Mouse (Mus musculus): ENCODE measurements around the gene Chchd1. TPM values are rescaled to one million over a fixed set of nuclear protein-coding genes. Genes with fewer than 3 reads are reported as not detected.
A peak's percentile ranks its signal among the peaks of the same experiment; 100 is the strongest.
"Not testable (repeated sequence)": the region's sequence is repeated elsewhere in the genome, so short reads cannot be mapped to it uniquely, and the experiment has no call there.

Gene Chchd1
- polyA plus RNA-seq, 1 experiment: 294 TPM

DNA sequence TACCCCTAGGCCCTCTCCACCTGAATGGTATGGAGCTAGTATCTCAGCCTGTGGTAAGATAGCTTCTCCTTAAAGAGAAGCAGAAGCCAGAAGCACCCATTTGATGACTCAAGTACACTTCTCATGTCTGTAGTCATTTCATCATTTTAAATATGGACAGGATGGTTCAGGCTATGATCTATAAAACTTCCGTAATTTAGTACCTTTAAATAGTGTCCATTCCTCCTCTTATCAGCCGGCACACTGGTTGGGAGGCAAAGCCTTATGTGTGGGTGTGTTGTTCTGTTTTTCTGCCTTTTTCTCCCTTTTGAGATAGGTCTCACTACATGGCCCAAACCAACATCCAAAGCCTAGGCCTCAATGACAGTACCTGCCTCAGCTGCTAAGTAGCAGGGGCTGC lies 4.3 kb upstream of the Chchd1 start:
- no peak overlapping the region for H3K27ac ChIP-seq (replicated peaks; ENCODE audit: low read depth, low read length)
- peaks cover 6% of the 10 kb centered on the region; the same call in 1 of the 2 replicates for H3K4me1 ChIP-seq (ENCODE audit: control insufficient read depth, insufficient read depth, insufficient read length, low read length)

DNA sequence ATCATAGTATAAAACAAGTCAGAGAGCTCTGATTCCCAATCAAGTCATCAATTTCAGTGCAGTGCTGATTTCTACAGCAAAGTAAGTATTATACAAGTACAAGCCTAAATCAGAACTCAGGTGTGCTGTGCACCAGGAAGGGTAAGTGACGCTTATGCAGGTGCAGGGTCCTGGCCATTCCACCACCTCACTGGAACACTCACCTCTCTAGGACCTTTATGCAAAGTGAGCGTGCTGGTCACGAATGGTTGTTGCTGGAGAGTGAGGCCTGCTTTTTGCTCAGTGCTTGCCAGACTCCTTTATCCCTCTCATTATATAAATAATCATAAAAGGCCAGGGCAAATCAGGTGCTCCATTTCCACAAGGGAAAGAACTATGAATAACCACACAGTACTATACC lies 2.4 kb upstream of the Chchd1 start:
- Histone ChIP-seq H3K27ac (replicated peaks; ENCODE audit: low read depth, low read length) (no peak overlapping the region), H3K4me3 (ENCODE audit: insufficient read depth, low read depth, low read length) (no peak overlapping the region)

More for the DNA sequence above, 4.3 kb upstream of the Chchd1 start:
- H3K4me3 ChIP-seq (ENCODE audit: insufficient read depth, low read depth, low read length): no peak overlapping the region

DNA sequence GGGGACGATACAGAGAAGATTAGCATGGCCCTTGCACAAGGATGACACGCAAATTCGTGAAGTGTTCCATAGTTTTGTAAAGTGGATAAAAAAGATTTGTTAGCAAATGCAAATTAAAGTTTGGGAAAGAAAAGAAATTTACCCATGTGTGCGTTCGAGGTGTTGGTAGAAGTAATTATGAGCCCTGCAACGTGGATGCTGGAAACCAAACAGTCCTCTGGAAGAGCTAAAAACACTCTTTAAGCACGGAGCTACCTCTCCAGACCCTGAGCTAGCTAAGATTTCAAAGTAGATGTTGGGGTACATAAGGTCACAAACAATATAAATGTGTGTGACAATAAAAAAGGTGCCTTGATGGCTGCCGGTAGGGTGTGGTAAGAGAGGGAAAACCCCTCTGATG lies 1.3 kb upstream of the Chchd1 start:
- Histone ChIP-seq H3K4me3 (ENCODE audit: insufficient read depth, low read depth, low read length) (peak overlapping the region; percentile 10; the same call in 1 of the 2 replicates), H3K27ac (replicated peaks; ENCODE audit: low read depth, low read length) (no peak overlapping the region), H3K4me1 (ENCODE audit: control insufficient read depth, insufficient read depth, insufficient read length, low read length) (peaks cover 4% of the 10 kb centered on the region; the same call in 1 of the 2 replicates)

More for the DNA sequence above, 2.4 kb upstream of the Chchd1 start:
- H3K4me1 ChIP-seq (ENCODE audit: control insufficient read depth, insufficient read depth, insufficient read length, low read length): peaks cover 6% of the 10 kb centered on the region; the same call in 1 of the 2 replicates

DNA sequence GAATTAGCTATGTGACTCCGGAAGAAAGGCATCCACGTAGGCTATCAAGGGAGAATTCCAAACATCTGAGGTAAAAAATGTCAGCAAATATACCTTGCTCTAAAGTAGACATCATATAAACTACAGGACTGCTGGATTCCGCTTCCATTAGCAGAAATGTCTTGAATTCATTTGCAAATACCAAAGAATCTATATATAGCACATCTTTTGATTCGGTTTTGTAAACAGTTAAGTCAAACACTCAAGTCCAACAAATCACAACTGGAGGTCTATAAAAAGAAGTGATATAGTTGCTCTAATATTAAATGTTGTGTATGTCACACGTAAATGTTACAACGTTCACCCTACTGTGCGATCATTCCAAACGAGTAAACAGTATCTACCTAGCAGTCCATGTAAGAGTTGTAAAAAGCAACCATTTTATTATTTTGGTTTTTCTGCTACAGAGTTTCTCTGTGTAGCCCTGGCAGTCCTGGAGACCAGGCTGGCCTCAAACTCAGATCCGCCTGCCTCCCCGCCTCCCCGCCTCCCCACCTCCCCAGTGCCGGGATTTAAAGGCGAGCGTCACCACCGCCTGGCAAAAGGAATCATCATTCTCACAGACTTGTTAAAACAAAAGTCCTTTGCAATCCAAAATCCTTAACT lies 588 bp upstream of the Chchd1 start:
- Histone ChIP-seq H3K27ac (replicated peaks; ENCODE audit: low read depth, low read length) (peak overlapping the region; percentile 93), H3K4me3 (ENCODE audit: insufficient read depth, low read depth, low read length) (peak overlapping the region; percentile 97), H3K4me1 (ENCODE audit: control insufficient read depth, insufficient read depth, insufficient read length, low read length) (peaks cover 4% of the 10 kb centered on the region; the same call in 1 of the 2 replicates)

DNA sequence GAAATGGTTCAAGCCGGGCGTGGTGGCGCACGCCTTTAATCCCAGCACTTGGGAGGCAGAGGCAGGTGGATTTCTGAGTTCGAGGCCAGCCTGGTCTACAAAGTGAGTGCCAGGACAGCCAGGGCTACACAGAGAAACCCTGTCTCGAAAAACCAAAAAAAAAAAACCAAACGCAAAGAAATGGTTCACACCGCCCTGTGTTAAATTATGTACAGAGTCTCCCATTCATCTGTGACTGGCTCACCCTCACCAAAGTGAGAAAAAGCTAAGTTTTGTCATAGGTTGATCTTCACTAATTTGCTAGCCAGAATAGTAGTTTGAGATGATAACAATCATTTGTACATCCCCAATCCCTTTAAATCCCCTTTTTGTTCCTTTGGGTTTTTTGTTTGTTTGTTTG lies 655 bp downstream of the Chchd1 start:
- not testable (repeated sequence) for H3K4me1 ChIP-seq (ENCODE audit: control insufficient read depth, insufficient read depth, insufficient read length, low read length)
- H3K27ac ChIP-seq (replicated peaks; ENCODE audit: low read depth, low read length): peak overlapping the region; percentile 91; the same call in 1 of the 2 replicates
- peak overlapping the region; percentile 97 for H3K4me3 ChIP-seq (ENCODE audit: insufficient read depth, low read depth, low read length)

DNA sequence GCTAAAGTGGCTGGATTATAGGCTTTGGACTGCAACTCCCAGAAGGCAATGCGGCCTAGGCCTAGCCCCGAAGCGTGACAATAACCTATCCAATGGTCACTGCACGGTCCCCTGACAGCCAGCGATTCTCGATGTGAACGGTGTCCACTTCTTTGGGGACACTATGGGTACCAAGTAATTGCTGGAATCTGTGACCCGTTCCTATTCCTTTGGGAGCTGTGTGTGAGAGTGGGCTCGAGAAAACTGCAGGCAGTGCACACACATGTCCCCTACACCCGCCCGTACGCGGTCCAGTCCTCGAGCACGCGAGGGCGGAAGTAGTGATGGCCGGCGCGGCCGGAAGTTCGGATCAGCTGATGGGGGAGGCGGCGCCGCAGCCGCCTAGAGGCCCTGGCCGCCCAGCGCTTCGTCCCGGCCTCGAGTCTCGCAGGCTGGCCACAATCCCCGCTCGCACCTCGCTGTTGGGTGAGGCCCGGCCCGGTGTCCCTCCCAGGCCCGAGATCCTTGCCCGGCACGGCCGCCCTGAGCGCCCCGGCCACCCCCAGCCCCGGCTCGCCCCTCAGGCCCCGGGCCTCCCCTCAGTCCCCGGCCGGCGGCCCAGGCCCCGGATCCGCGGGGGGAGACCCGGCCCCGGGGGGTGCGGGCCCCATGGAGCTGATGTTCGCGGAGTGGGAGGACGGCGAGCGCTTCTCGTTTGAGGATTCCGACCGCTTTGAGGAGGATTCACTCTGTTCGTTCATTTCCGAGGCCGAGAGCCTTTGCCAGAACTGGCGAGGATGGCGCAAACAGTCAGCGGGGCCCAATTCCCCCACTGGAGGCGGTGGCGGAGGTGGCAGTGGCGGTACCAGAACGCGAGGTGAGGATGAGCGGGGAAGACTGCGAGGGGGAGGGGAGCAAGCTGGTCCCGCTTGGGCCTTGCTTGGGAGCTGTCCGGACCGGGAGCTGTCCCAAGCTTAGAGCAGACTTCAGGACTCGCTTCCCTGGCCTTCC lies 4.7 kb downstream of the Chchd1 start, which contains the start of gene Zswim8:
TSS of gene Zswim8 (plus strand) at position 352 of the 990 bp plus-strand sequence.
- H3K27ac ChIP-seq (replicated peaks; ENCODE audit: low read depth, low read length): peak within 1 kb of the TSS; percentile 83
- peaks cover 10% of the 10 kb centered on the region; the same call in 1 of the 2 replicates for H3K4me1 ChIP-seq (ENCODE audit: control insufficient read depth, insufficient read depth, insufficient read length, low read length)
- H3K4me3 ChIP-seq (ENCODE audit: insufficient read depth, low read depth, low read length): peak within 1 kb of the TSS; percentile 81

DNA sequence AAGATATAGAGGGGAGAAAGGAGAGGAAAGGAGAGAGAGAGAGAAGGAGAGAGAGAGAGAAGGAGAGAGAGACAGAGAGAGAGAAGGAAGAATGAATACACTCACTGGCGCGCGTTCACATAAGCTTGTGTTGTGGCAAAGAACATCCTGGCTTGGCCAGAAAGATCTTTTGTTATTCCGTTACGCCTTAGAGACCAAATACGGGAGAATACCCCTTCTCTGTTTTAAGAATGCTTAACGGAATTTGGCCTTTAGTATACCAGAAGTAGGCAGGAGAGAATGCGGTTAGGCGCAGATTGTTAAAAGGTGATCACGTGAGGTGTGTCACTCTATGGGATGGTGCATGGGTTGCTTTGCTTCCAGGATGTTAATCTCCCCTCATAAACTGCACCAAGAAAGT lies 5.4 kb downstream of the Chchd1 start:
- H3K4me1 ChIP-seq (ENCODE audit: control insufficient read depth, insufficient read depth, insufficient read length, low read length): peaks cover 10% of the 10 kb centered on the region; the same call in 1 of the 2 replicates
- H3K4me3 ChIP-seq (ENCODE audit: insufficient read depth, low read depth, low read length): peak overlapping the region; percentile 81
- H3K27ac ChIP-seq (replicated peaks; ENCODE audit: low read depth, low read length): 0 out of 2 replicates have a peak overlapping the region, but pooled peaks have one; percentile 6

DNA sequence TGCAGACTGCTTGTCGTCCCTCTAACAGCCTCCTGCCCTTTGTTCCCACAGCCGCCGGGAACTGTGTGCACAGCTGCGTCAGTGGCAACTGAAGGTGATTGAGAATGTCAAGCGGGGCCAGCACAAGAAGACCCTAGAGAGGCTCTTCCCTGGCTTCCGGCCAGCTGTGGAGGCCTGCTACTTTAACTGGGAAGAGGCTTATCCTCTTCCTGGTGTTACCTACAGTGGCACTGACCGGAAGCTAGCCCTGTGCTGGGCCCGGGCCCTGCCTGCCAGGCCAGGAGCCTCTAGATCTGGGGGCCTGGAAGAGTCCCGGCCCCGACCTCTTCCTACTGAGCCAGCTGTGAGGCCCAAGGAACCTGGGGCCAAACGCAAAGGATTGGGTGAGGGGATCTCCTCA lies 11.0 kb downstream of the Chchd1 start:
- Histone ChIP-seq H3K4me3 (ENCODE audit: insufficient read depth, low read depth, low read length) (no peak overlapping the region), H3K27ac (replicated peaks; ENCODE audit: low read depth, low read length) (no peak overlapping the region), H3K4me1 (ENCODE audit: control insufficient read depth, insufficient read depth, insufficient read length, low read length) (peaks cover 5% of the 10 kb centered on the region; the same call in 1 of the 2 replicates)

DNA sequence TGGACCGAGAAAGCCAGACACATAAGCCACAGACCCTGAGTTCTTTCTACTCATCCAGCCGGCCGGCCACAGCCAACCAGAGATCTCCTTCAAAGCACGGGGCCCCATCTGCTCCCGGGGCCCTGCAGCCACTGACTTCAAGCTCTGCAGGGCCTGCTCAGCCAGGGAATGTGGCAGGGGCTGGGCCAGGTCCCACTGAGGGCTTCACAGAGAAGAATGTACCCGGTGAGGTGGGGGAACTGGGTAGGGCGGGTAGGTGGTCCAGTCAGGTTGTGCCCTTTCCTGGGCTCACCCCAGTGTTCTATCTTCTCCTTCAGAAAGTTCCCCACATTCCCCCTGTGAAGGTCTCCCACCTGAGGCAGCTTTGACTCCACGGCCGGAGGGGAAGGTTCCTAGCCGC lies 15.6 kb downstream of the Chchd1 start:
- no peak overlapping the region for H3K4me3 ChIP-seq (ENCODE audit: insufficient read depth, low read depth, low read length)
- H3K4me1 ChIP-seq (ENCODE audit: control insufficient read depth, insufficient read depth, insufficient read length, low read length): no peaks in the 10 kb centered on the region
- no peak overlapping the region for H3K27ac ChIP-seq (replicated peaks; ENCODE audit: low read depth, low read length)

DNA sequence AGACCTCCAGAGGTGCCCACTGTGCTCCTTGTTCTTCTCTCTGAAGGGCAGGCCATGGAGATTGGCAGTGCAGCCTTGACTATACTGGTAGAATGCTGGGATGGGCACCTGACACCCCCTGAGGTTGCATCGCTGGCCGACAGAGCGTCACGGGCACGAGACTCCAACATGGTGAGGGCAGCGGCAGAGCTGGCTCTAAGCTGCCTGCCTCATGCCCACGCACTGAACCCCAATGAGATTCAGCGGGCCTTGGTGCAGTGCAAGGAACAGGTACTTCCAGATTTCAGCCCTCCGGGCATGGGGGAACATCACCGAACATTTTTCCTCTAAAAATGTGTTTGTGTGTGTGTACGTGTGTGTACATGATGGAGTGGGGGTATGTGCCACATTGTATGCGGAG lies 17.0 kb downstream of the Chchd1 start:
- H3K4me3 ChIP-seq (ENCODE audit: insufficient read depth, low read depth, low read length): no peak overlapping the region
- no peak overlapping the region for H3K27ac ChIP-seq (replicated peaks; ENCODE audit: low read depth, low read length)
- H3K4me1 ChIP-seq (ENCODE audit: control insufficient read depth, insufficient read depth, insufficient read length, low read length): no peaks in the 10 kb centered on the region

DNA sequence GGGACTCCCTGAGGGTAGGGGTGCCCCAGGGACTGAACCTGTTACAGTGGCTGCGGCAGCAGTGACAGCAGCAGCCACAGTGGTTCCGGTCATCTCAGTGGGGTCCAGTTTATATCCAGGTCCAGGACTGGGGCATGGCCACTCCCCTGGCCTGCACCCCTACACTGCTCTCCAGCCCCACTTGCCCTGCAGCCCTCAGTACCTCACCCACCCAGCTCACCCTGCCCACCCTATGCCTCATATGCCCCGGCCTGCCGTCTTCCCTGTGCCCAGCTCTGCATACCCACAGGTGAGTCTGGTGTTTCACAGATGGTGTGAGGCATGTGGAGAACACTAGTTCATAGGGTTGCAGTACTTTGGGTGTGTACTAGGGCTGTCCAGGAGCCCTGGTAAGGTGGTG lies 18.6 kb downstream of the Chchd1 start:
- Histone ChIP-seq H3K27ac (replicated peaks; ENCODE audit: low read depth, low read length) (no peak overlapping the region), H3K4me1 (ENCODE audit: control insufficient read depth, insufficient read depth, insufficient read length, low read length) (no peaks in the 10 kb centered on the region), H3K4me3 (ENCODE audit: insufficient read depth, low read depth, low read length) (no peak overlapping the region)

DNA sequence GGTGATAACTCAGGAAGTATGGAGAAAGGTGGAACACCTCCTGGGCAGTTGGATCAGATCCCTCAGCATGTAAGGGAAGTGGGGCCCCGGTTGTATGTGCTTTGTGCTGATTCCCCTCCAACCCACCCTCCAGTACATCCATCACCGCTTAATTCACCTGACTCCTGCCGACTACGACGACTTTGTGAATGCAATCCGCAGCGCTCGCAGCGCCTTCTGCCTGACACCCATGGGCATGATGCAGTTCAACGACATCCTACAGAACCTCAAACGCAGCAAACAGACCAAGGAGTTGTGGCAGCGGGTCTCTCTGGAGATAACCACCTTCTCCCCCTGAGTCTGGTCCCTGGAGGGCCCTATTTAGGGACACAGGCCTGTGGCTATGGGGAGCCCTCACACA lies 20.2 kb downstream of the Chchd1 start:
- H3K4me3 ChIP-seq (ENCODE audit: insufficient read depth, low read depth, low read length): no peak overlapping the region
- no peak overlapping the region for H3K27ac ChIP-seq (replicated peaks; ENCODE audit: low read depth, low read length)
- no peaks in the 10 kb centered on the region for H3K4me1 ChIP-seq (ENCODE audit: control insufficient read depth, insufficient read depth, insufficient read length, low read length)

DNA sequence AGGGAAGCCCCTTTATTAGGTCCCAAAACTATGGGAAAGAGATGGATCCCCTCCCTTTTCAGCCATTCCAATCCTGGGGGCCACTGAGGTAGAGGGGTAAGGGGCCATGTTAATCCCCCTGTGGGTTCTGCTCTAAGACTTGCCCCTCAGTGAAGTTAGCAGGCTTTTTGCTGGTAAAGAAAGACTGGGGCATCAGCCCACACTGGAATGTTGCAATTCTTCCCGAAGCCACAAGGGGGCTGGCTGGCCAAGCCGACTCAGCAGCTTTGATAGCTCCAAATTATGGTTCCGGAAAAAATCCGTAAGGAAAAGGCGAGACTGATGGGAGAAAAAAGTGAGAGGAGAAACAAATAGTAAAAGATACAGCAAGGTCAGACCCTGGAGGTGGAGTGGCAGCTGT lies 21.2 kb downstream of the Chchd1 start:
- no peak overlapping the region for H3K4me3 ChIP-seq (ENCODE audit: insufficient read depth, low read depth, low read length)
- H3K4me1 ChIP-seq (ENCODE audit: control insufficient read depth, insufficient read depth, insufficient read length, low read length): no peaks in the 10 kb centered on the region
- H3K27ac ChIP-seq (replicated peaks; ENCODE audit: low read depth, low read length): no peak overlapping the region

DNA sequence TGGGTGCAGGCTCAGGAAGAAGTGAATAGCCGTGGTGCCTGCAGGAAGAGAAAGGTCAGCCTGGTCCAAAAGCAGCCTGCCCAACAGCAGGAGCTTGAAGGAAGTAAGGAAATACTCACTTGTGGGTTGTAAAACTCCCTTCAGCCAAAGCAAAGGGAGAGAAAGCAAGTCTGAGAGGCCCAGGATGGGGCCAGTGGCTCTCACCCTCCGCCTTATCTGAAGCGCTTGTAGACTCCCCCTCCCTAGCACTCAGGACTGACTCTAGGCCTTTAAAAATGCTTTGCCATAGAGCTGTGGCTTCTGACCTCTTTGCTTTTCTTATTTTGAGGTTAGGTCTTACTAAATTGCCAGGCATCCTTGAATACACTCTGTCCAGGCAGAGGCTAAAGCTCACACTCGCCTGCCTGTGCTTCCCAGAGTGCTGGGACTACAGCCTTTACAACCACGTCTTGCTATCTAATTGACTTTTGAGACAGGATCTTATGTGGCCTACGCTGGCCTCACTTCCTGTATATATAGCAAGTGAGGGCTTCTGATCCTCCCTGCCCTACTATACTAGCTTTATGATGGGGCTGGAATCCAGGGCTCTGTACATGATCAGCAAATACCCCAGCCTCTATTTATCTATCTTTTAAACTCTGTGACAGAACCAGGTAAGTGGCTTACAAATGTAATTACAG lies 23.0 kb downstream of the Chchd1 start:
- H3K4me1 ChIP-seq (ENCODE audit: control insufficient read depth, insufficient read depth, insufficient read length, low read length): no peaks in the 10 kb centered on the region
- no peak overlapping the region for H3K27ac ChIP-seq (replicated peaks; ENCODE audit: low read depth, low read length)
- H3K4me3 ChIP-seq (ENCODE audit: insufficient read depth, low read depth, low read length): no peak overlapping the region

DNA sequence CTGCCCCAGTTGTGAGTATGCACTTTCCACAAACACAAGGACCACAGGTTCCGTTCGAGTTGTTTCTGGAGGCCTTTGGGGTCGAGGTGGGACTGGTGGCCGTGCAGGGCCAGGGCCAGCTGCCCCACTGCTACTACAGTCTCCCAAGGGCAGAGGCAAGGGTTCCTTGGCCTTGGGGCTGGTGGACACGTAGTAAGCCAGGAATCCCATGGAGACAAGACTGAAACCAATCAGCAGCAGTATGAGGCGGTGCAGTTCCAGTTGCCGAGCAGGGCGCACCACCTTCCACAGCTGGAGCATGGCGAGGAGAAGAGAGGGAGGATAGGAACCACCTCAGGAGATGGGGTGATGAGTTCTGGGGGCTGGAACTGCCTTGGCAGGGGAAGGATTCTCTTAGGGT lies 27.1 kb downstream of the Chchd1 start:
- Histone ChIP-seq H3K4me3 (ENCODE audit: insufficient read depth, low read depth, low read length) (no peak overlapping the region), H3K4me1 (ENCODE audit: control insufficient read depth, insufficient read depth, insufficient read length, low read length) (peaks cover 3% of the 10 kb centered on the region), H3K27ac (replicated peaks; ENCODE audit: low read depth, low read length) (no peak overlapping the region)
